Mouse (Mus musculus) central nervous system, embryonic 11.5 days (tissue): Measurements from ENCODE around the gene Psmd7. TPM values are rescaled to one million over a fixed set of nuclear protein-coding genes. Genes with fewer than 3 reads are reported as not detected.

Source experiments
- polyA plus RNA-seq: library from polyadenylated mRNA; depleted of rRNA; stranded (reverse); fragments of >200 nt; gene quantifications from 2 replicates; pipeline ENCODE4 v1.2.3, GENCODE M21; 2012; rRNA removed

Psmd7 gene
- polyA plus RNA-seq: 168 and 176 TPM in 2 replicates

GRCm38 (mm10) chr8:107587995-107588780 lies at the start of gene Psmd7:
Psmd7 (minus strand) TSS chr8:107588464.

Other genes with a start within 250 kb of the Psmd7 start
- gene Nqo1, start 185.3 kb downstream of the Psmd7 start, polyA plus RNA-seq: 3.6 and 6.1 TPM in 2 replicates
- 96.1 and 107 TPM in 2 replicates for gene Nob1, start 163.4 kb downstream of the Psmd7 start, polyA plus RNA-seq
- gene Wwp2, start 152.1 kb downstream of the Psmd7 start, polyA plus RNA-seq: 35.6 and 93.8 TPM in 2 replicates